Mouse (Mus musculus): Measurements from ENCODE around the gene Nat9. TPM values are rescaled to one million over a fixed set of nuclear protein-coding genes. Genes with fewer than 3 reads are reported as not detected.

Nat9 gene
- total RNA-seq, 2 experiments from 2014 or later, result 11.9 to 12.0 TPM

GRCm38 (mm10) chr11:115153088-115153487, 34.6 kb downstream of the Nat9 start:
- no peak for DNase-seq

GRCm38 (mm10) chr11:115151755-115152429, 35.8 kb downstream of the Nat9 start:
- DNase-seq, result peak; percentile 78

GRCm38 (mm10) chr11:115150741-115151254, 36.9 kb downstream of the Nat9 start:
- no peak for DNase-seq

- DNase-seq, result no peak
These were observed 39.8 kb downstream of the Nat9 start for GRCm38 (mm10) chr11:115147813-115148212.

- no peak for DNase-seq
These were observed 45.7 kb downstream of the Nat9 start for GRCm38 (mm10) chr11:115141970-115142369.

- DNase-seq, result no peak
These were observed 48.9 kb downstream of the Nat9 start for GRCm38 (mm10) chr11:115138597-115139262.

- DNase-seq, result no peak
These were observed 53.9 kb downstream of the Nat9 start, which contains the start of gene Cd300lf for GRCm38 (mm10) chr11:115133800-115134199. Gene Cd300lf (minus strand): TSS chr11:115133992.

Other genes with a start within 250 kb of the Nat9 start
- gene Cd300c, start 218.7 kb downstream of the Nat9 start, total RNA-seq (2021), result not detected
- under 1 TPM; 0.29 to 0.41 TPM for gene Cd300ld, start 197.9 kb downstream of the Nat9 start, total RNA-seq (2021)
- 1 to 10 TPM in 1 of 2 experiments, under 1 TPM in 1; 0.97 to 1.1 TPM for gene Cd300c2, start 186.0 kb downstream of the Nat9 start, total RNA-seq (2021)
- gene Cd300ld2, start 171.7 kb downstream of the Nat9 start, total RNA-seq (2021), result not detected
- not detected for gene Cd300ld4, start 160.8 kb downstream of the Nat9 start, total RNA-seq (2021)
- gene Cd300ld5, start 150.1 kb downstream of the Nat9 start, total RNA-seq (2021), result under 1 TPM in 1 of 2 experiments, not detected in 1; 0.79 TPM
- 1 to 10 TPM; 1.6 to 2.2 TPM for gene Cd300ld3, start 139.4 kb downstream of the Nat9 start, total RNA-seq (2021)
- under 1 TPM in 1 of 2 experiments, not detected in 1; 0.11 TPM for gene Cd300e, start 125.7 kb downstream of the Nat9 start, total RNA-seq (2021)
- 1 to 10 TPM; 1.0 to 1.1 TPM for gene Rab37, start 96.4 kb downstream of the Nat9 start, total RNA-seq (2021)
- under 1 TPM; 0.31 to 0.52 TPM for gene Cd300lf, start 53.9 kb downstream of the Nat9 start, total RNA-seq (2021)
- gene Slc9a3r1, start 24.5 kb downstream of the Nat9 start, total RNA-seq (2021), result 10 to 100 TPM; 13.9 to 15.3 TPM
- gene Tmem104, start 372 bp downstream of the Nat9 start, total RNA-seq (2021), result 1 to 10 TPM; 5.2 to 9.3 TPM
- under 1 TPM; 0.12 to 0.18 TPM for gene Grin2c, start 79.4 kb upstream of the Nat9 start, total RNA-seq (2021)
- gene Fdxr, start 89.2 kb upstream of the Nat9 start, total RNA-seq (2021), result 1 to 10 TPM; 7.5 to 9.5 TPM
- gene Fads6, start 109.8 kb upstream of the Nat9 start, total RNA-seq (2021), result 1 to 10 TPM in 1 of 2 experiments, under 1 TPM in 1; 0.86 to 1.4 TPM
- not detected for gene Otop2, start 119.3 kb upstream of the Nat9 start, total RNA-seq (2021)
- gene Ush1g, start 134.2 kb upstream of the Nat9 start, total RNA-seq (2021), result under 1 TPM; 0.09 to 0.12 TPM
- gene Otop3, start 146.9 kb upstream of the Nat9 start, total RNA-seq (2021), result not detected
- 1 to 10 TPM; 5.9 to 8.5 TPM for gene Hid1, start 179.9 kb upstream of the Nat9 start, total RNA-seq (2021)
- gene Cdr2l, start 194.1 kb upstream of the Nat9 start, total RNA-seq (2021), result 10 to 100 TPM; 18.8 to 20.3 TPM
- 100 to 1,000 TPM; 153 to 156 TPM for gene Mrpl58, start 215.9 kb upstream of the Nat9 start, total RNA-seq (2021)
- gene Atp5h, start 232.1 kb upstream of the Nat9 start, total RNA-seq (2021), result 1,000 to 10,000 TPM; 1,670 to 1,720 TPM
- 10 to 100 TPM; 22.8 to 27.3 TPM for gene Kctd2, start 232.3 kb upstream of the Nat9 start, total RNA-seq (2021)